Mouse (Mus musculus) lung, embryonic 15.5 days (tissue): ENCODE data around the gene 5730596B20Rik. TPM values are rescaled to one million over a fixed set of nuclear protein-coding genes. Genes with fewer than 3 reads are reported as not detected.

Source experiments
- ATAC-seq: fragments of 200-750 bp; cut with Nextera tagmentation; 2 replicates; pipeline ENCODE4 v1.8.0; 2017; ENCODE audit warnings: moderate number of reproducible peaks, borderline replicate concordance; ENCODE audit not compliant: low FRiP score, low TSS enrichment; ENCODE audit errors: extremely low read depth
- H3K27ac ChIP-seq: fragments of 300-500 bp; sonication (generic); 2 replicates; pipeline ENCODE4 v1.5.1; 2015; ENCODE audit warnings: moderate library complexity, mild to moderate bottlenecking, inconsistent platforms
- H3K27me3 ChIP-seq: fragments of 300-500 bp; sonication (generic); 2 replicates; pipeline ENCODE4 v1.6.1; 2015; ENCODE audit warnings: inconsistent platforms
- H3K36me3 ChIP-seq: fragments of 300-500 bp; sonication (generic); 2 replicates; pipeline ENCODE4 v1.6.1; 2015; ENCODE audit warnings: inconsistent platforms
- H3K4me1 ChIP-seq: fragments of 300-500 bp; sonication (generic); 2 replicates; pipeline ENCODE4 v1.6.1; 2015; ENCODE audit warnings: inconsistent platforms
- H3K4me2 ChIP-seq: fragments of 300-500 bp; sonication (generic); 2 replicates; pipeline ENCODE4 v1.6.1; 2015; ENCODE audit warnings: inconsistent platforms, mild to moderate bottlenecking, moderate library complexity
- H3K4me3 ChIP-seq: fragments of 300-500 bp; sonication (generic); 2 replicates; pipeline ENCODE4 v1.5.1; 2015; ENCODE audit warnings: mild to moderate bottlenecking, inconsistent platforms
- H3K9ac ChIP-seq: fragments of 300-500 bp; sonication (generic); 2 replicates; pipeline ENCODE4 v1.6.1; 2015; ENCODE audit warnings: inconsistent platforms
- H3K9me3 ChIP-seq: fragments of 300-500 bp; sonication (generic); 2 replicates; pipeline ENCODE4 v1.6.1; 2016; ENCODE audit warnings: inconsistent platforms
- WGBS: fragments of 180-500 bp; shearing (Covaris S2); methylation state at CpG from one replicate; pipeline ENCODE4 v1.1.7; 2015; 5-methylcytosine and 5-hydroxymethylcytosine counted together
- microRNA counts: library from miRNA; unstranded; fragments of <30 nt; microRNA quantifications from one replicate; lab custom pipeline; 2016
- microRNA-seq: library from miRNA; unstranded; fragments of <30 nt; microRNA quantifications from one replicate; pipeline ENCODE4, GENCODE M21; 2016
- polyA plus RNA-seq: library from polyadenylated mRNA; unstranded; fragments of >200 nt; fragmentation: Nextera tagmentation; extraction: Ambion mirVana; gene quantifications from 2 replicates; pipeline ENCODE4 v1.2.1, GENCODE M21; 2015

Gene 5730596B20Rik
- polyA plus RNA-seq, 1 experiment from 2014 or later = 2.1 TPM

GRCm38 (mm10) chr6:52225612-52226568 lies 48.6 kb downstream of the 5730596B20Rik start:
- Histone ChIP-seq H3K27me3 (peaks cover 98% of the 10 kb centered on the region), H3K4me3 (peak overlapping the region; percentile 21)

DNA sequence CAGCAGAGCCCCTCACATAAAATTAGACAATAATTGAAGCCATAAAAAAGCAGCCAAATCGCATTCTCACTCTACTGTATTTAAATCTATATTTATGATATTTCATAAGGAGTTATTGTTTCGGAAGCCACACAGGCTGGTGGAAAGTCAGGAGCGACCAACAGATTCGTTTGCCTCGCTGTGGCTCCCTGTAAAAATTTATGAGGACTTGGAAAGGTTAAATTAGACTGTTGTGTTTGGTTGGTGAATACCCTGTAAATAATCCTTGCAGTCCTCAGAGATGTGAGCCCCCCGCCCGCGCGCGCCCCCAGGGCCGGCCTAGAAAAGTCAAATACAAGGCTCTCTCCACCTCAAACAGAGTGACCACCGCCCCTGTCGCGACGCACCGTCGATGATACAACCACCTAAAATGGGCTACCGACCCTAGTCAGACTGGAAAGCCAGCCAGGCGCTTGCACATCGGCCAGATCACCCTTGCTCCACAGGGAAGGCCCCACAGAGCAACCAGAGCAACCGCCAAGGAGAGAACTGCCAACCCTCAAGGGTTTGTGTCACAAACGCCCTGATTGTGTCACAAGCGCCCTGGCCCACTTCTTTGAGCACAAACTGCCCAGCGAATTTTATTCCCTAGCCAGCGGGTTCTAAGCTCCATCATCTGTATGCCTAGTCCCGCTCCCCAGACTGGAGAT lies 49.4 kb downstream of the 5730596B20Rik start:
- 4% methylated on average over 26 of the region's 26 CpGs for WGBS
- 0 out of 2 replicates have a peak overlapping the region, but pooled peaks have one; percentile 41 for H3K4me2 ChIP-seq
- no peaks in the 10 kb centered on the region for H3K36me3 ChIP-seq
- peaks cover 97% of the 10 kb centered on the region for H3K27me3 ChIP-seq
- H3K9ac ChIP-seq = no peak overlapping the region
- no peaks in the 10 kb centered on the region for H3K9me3 ChIP-seq
- no peak for ATAC-seq
- 0 out of 2 replicates have a peak overlapping the region, but pooled peaks have one; percentile 21 for H3K4me3 ChIP-seq
- H3K27ac ChIP-seq = no peak overlapping the region
- H3K4me1 ChIP-seq = peaks cover 17% of the 10 kb centered on the region

More at GRCm38 (mm10) chr6:52225612-52226568, 48.6 kb downstream of the 5730596B20Rik start:
- WGBS = 1% methylated on average over 68 of the region's 69 CpGs
- Histone ChIP-seq H3K27ac (no peak overlapping the region), H3K4me2 (peak overlapping the region; percentile 41), H3K4me1 (peaks cover 22% of the 10 kb centered on the region), H3K9me3 (no peaks in the 10 kb centered on the region), H3K36me3 (no peaks in the 10 kb centered on the region), H3K9ac (no peak overlapping the region)
- ATAC-seq = no peak

DNA sequence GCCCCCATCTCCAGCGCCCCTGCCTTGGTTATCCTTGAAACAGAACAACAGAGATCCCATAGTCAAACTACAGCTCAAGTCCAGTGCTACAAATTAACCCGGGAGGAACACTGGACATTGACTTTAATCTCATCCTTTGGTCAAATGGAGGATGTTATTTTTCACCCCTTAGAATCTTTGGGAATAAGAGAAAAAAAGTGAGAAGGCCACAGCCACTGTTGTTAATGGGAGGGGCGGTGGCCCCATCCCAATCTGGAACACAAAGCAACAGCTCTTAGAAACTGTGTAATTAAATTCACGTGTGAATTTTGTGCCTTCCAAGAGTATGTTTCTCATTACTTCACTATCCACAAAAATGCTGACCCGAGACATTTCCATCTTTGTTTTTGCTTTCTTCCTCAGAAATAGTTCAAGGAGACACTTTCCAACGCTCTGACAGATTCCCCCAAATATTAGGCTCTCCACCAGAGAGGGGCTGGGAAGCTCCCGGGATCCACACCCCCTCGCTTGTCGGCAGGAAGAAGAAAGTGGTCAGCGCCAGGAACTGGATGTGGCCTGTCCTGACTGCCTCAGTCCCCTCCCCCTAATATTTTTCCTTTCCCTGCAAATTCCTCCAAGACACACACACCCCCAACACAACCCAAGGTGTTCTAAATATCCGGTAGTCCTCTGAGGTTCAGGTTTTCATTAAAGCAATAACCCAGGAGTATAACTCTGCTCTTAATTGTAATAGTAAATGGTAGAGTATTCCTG lies 50.3 kb downstream of the 5730596B20Rik start:
- Histone ChIP-seq H3K27ac (no peak overlapping the region), H3K4me2 (no peak overlapping the region), H3K9ac (no peak overlapping the region), H3K36me3 (no peaks in the 10 kb centered on the region), H3K27me3 (peaks cover 97% of the 10 kb centered on the region), H3K9me3 (no peaks in the 10 kb centered on the region), H3K4me3 (no peak overlapping the region), H3K4me1 (peaks cover 12% of the 10 kb centered on the region)
- 6% methylated on average over 11 of the region's 11 CpGs for WGBS
- no peak for ATAC-seq

- Histone ChIP-seq H3K27me3 (peaks cover 97% of the 10 kb centered on the region), H3K4me1 (peaks cover 13% of the 10 kb centered on the region), H3K27ac (no peak overlapping the region), H3K4me2 (no peak overlapping the region), H3K9me3 (no peaks in the 10 kb centered on the region), H3K36me3 (no peaks in the 10 kb centered on the region), H3K4me3 (no peak overlapping the region), H3K9ac (no peak overlapping the region)
- ATAC-seq = no peak
- 2% methylated on average over 38 of the region's 38 CpGs for WGBS
These were observed 51.5 kb downstream of the 5730596B20Rik start for GRCm38 (mm10) chr6:52228475-52229465.

DNA sequence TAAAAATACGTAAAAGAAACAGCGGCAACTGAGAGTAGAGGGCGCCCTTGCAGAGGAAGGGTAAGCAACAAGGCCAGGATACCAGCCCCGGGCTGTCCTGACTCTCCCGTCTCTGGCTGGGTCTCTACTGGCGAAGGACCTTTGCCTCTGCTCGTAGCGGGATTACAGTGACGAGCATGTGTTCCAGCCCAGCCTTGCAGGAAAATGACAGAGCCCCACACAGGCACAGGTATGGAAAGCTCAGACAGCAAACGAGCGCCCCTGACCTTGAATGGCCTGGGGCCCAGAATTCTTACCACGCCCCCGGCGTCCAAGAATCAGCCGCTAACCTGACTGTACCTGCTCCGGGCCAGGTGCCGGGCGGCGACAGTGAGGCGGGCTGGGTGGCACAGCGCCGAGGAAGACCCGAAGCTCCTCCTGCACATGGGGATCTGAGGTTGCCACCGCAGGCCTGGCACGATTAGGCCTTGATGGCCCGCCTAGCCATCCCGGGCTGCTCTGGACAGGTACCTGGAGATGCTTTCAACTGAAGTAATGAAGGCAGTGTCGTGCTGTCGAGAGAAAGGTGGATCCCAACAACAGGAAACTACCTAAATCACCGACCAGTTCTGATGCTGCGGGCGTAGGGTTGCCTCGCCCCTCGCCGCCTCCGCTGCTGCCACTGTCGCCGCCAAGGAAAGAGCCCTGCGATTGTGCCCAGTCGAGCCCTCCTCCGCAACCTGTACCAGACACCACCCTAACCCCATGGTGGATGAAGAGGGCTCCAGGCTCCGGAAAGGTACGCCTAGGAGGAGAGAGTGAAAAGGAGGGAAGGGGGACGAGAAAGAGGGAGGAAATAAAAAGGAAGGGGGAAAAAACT lies 52.5 kb downstream of the 5730596B20Rik start:
- no peaks in the 10 kb centered on the region for H3K9me3 ChIP-seq
- no peaks in the 10 kb centered on the region for H3K36me3 ChIP-seq
- H3K27ac ChIP-seq = no peak overlapping the region
- H3K27me3 ChIP-seq = peaks cover 97% of the 10 kb centered on the region
- no peak for ATAC-seq
- H3K4me3 ChIP-seq = no peak overlapping the region
- WGBS = 3% methylated on average over 44 of the region's 44 CpGs
- H3K4me2 ChIP-seq = no peak overlapping the region
- H3K4me1 ChIP-seq = peaks cover 22% of the 10 kb centered on the region
- H3K9ac ChIP-seq = no peak overlapping the region

MicroRNAs encoded within 50 kb of the gene (microRNA counts, 519-probe panel; counts per million panel counts)
- 1,298 counts per million, percentile 6 among the panel's probes with 10 or more counts for microRNA mmu-miR-196b (lab: Ali Mortazavi, UCI)

Small RNA genes within 50 kb of the gene (microRNA-seq; reads per million reads assigned to microRNA genes)
- gene Mir196b = 98.6 reads per million, percentile 53 among the genes with 10 or more reads in this experiment

Other genes with a start within 250 kb of the 5730596B20Rik start
- gene Skap2, start 164.9 kb upstream of the 5730596B20Rik start, polyA plus RNA-seq = 59.3 and 65.0 TPM in 2 replicates
- gene Hoxa1, start 19.2 kb upstream of the 5730596B20Rik start, polyA plus RNA-seq = 1.3 and 1.4 TPM in 2 replicates
- gene Hoxa2, start 12.7 kb upstream of the 5730596B20Rik start, polyA plus RNA-seq = 11.4 and 13.0 TPM in 2 replicates
- 4.1 and 4.2 TPM in 2 replicates for gene Hoxa4, start 14.3 kb downstream of the 5730596B20Rik start, polyA plus RNA-seq
- gene Hoxa5, start 27.1 kb downstream of the 5730596B20Rik start, polyA plus RNA-seq = 48.2 and 48.7 TPM in 2 replicates
- 2.9 and 3.1 TPM in 2 replicates for gene Hoxa6, start 31.2 kb downstream of the 5730596B20Rik start, polyA plus RNA-seq
- 7.5 and 9.4 TPM in 2 replicates for gene Hoxa3, start 35.8 kb downstream of the 5730596B20Rik start, polyA plus RNA-seq
- gene Gm28308, start 35.8 kb downstream of the 5730596B20Rik start, polyA plus RNA-seq = not detected in 2 replicates
- gene Hoxa7, start 44.4 kb downstream of the 5730596B20Rik start, polyA plus RNA-seq = 4.9 and 5.5 TPM in 2 replicates
- 0.16 and 0.29 TPM in 2 replicates for gene Hoxa9, start 53.6 kb downstream of the 5730596B20Rik start, polyA plus RNA-seq
- gene Hoxa10, start 63.4 kb downstream of the 5730596B20Rik start, polyA plus RNA-seq = 0.17 TPM in 1 of 2 replicates, not detected in the other
- not detected in 2 replicates for gene Hoxa11, start 68.3 kb downstream of the 5730596B20Rik start, polyA plus RNA-seq
- gene Hoxa13, start 83.4 kb downstream of the 5730596B20Rik start, polyA plus RNA-seq = not detected in 2 replicates
- 0.06 and 0.10 TPM in 2 replicates for gene Evx1, start 136.0 kb downstream of the 5730596B20Rik start, polyA plus RNA-seq